Mouse (Mus musculus): ENCODE results near the gene Fam167b. TPM values are rescaled to one million over a fixed set of nuclear protein-coding genes. Genes with fewer than 3 reads are reported as not detected.
"Not testable (repeated sequence)": the region's sequence is repeated elsewhere in the genome, so short reads cannot be mapped to it uniquely, and the experiment has no call there.

The Fam167b gene
- total RNA-seq, 2 experiments from 2014 or later = not detected

GRCm38 (mm10) chr4:129570028-129570427 is 8.3 kb downstream of the Fam167b start:
- no peak for DNase-seq (ENCODE audit: low spot score in 2 of 2)
- intact Hi-C loops (cut with DNase I) = no loop called here

- no peak for DNase-seq (ENCODE audit: low spot score in 2 of 2)
- intact Hi-C loops (cut with DNase I) = no loop called here
Observed at GRCm38 (mm10) chr4:129568366-129568765, 10.0 kb downstream of the Fam167b start.

GRCm38 (mm10) chr4:129565139-129565538 is 13.2 kb downstream of the Fam167b start:
- intact Hi-C loops (cut with DNase I) = no loop called here
- DNase-seq (ENCODE audit: low spot score in 2 of 2) = no peak

- DNase-seq (ENCODE audit: low spot score in 2 of 2) = no peak
- intact Hi-C loops (cut with DNase I) = no loop called here
Observed at GRCm38 (mm10) chr4:129563718-129564117, 14.6 kb downstream of the Fam167b start.

- intact Hi-C loops (cut with DNase I) = no loop called here
- DNase-seq (ENCODE audit: low spot score in 2 of 2) = no peak
Observed at GRCm38 (mm10) chr4:129561184-129561583, 17.2 kb downstream of the Fam167b start.

GRCm38 (mm10) chr4:129558321-129558955 is 19.9 kb downstream of the Fam167b start:
- DNase-seq (ENCODE audit: low spot score in 2 of 2) = no peak
- intact Hi-C loops (cut with DNase I) = no loop called here

GRCm38 (mm10) chr4:129557256-129557808 is 21.0 kb downstream of the Fam167b start:
- intact Hi-C loops (cut with DNase I) = no loop called here
- no peak for DNase-seq (ENCODE audit: low spot score in 2 of 2)

- intact Hi-C loops (cut with DNase I) = no loop called here
- DNase-seq (ENCODE audit: low spot score in 2 of 2) = peak; percentile 79 to 84
Observed at GRCm38 (mm10) chr4:129556532-129557223, 21.7 kb downstream of the Fam167b start.

- peak in 1 of 2 experiments; percentile 40 for DNase-seq (ENCODE audit: low spot score in 2 of 2)
- intact Hi-C loops (cut with DNase I) = no loop called here
Observed at GRCm38 (mm10) chr4:129555862-129556531, 22.4 kb downstream of the Fam167b start.

GRCm38 (mm10) chr4:129555421-129555861 is 22.9 kb downstream of the Fam167b start:
- intact Hi-C loops (cut with DNase I) = no loop called here
- peak; percentile 62 to 72 for DNase-seq (ENCODE audit: low spot score in 2 of 2)

GRCm38 (mm10) chr4:129554512-129554911 is 23.8 kb downstream of the Fam167b start:
- intact Hi-C loops (cut with DNase I); DNase-seq (ENCODE audit: low spot score in 2 of 2): not testable (repeated sequence)

- DNase-seq (ENCODE audit: low spot score in 2 of 2) = no peak
- intact Hi-C loops (cut with DNase I) = no loop called here
Observed at GRCm38 (mm10) chr4:129550295-129550694, 28.1 kb downstream of the Fam167b start.

- DNase-seq (ENCODE audit: low spot score in 2 of 2) = no peak
- intact Hi-C loops (cut with DNase I) = no loop called here
Observed at GRCm38 (mm10) chr4:129549306-129549705, 29.0 kb downstream of the Fam167b start.

GRCm38 (mm10) chr4:129547631-129548030 is 30.7 kb downstream of the Fam167b start:
- intact Hi-C loops (cut with DNase I); DNase-seq (ENCODE audit: low spot score in 2 of 2): not testable (repeated sequence)

- intact Hi-C loops (cut with DNase I) = no loop called here
Observed at GRCm38 (mm10) chr4:129544106-129544505, 34.2 kb downstream of the Fam167b start.

GRCm38 (mm10) chr4:129542592-129543141 is 35.7 kb downstream of the Fam167b start, which contains the start of gene Hdac1:
Gene Hdac1 (minus strand): TSS chr4:129542713.
- peak; percentile 96 to 97 for DNase-seq (ENCODE audit: low spot score in 2 of 2)
- intact Hi-C loops (cut with DNase I) = no loop called here

More at GRCm38 (mm10) chr4:129544106-129544505, 34.2 kb downstream of the Fam167b start:
- no peak for DNase-seq (ENCODE audit: low spot score in 2 of 2)

- intact Hi-C loops (cut with DNase I) = no loop called here
Observed at GRCm38 (mm10) chr4:129541868-129542591, 36.3 kb downstream of the Fam167b start.

GRCm38 (mm10) chr4:129540012-129540411 is 38.3 kb downstream of the Fam167b start:
- intact Hi-C loops (cut with DNase I) = no loop called here
- no peak for DNase-seq (ENCODE audit: low spot score in 2 of 2)

More at GRCm38 (mm10) chr4:129541868-129542591, 36.3 kb downstream of the Fam167b start:
- no peak for DNase-seq (ENCODE audit: low spot score in 2 of 2)

GRCm38 (mm10) chr4:129528901-129529300 is 49.4 kb downstream of the Fam167b start:
- intact Hi-C loops (cut with DNase I) = not testable (repeated sequence)

More at GRCm38 (mm10) chr4:129528901-129529300, 49.4 kb downstream of the Fam167b start:
- not testable (repeated sequence) for DNase-seq (ENCODE audit: low spot score in 2 of 2)

Data from left cerebral cortex, postnatal 14 days (tissue).